Mouse (Mus musculus): ENCODE results near the gene Tmem222. TPM values are rescaled to one million over a fixed set of nuclear protein-coding genes. Genes with fewer than 3 reads are reported as not detected.

Gene Tmem222
- polyA plus RNA-seq, 1 experiment: 143 TPM

DNA sequence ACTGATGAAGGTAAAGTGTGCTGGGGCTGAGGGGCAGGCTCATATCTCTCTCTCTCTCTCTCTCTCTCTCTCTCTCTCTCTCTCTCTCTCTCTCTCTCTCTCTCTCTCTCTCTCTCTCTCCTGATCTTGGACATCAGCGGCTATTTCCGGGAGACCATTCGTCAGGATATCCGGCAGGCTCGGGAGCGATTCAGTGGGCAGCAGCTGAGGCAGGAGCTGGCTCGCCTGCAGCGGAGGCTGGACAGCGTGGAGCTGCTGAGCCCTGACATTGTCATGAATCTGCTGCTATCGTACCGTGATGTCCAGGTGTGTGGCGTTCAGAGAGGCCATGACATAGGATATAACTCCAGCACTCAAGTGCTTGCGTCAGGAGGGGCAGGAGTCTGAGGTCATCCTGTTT lies 34.1 kb downstream of the Tmem222 start:
- DNase-seq: no peak
- no peaks in the 10 kb centered on the region for H3K27me3 ChIP-seq (ENCODE audit: control insufficient read depth, insufficient read depth, low read length)
- no peak overlapping the region for H3K27ac ChIP-seq (ENCODE audit: control insufficient read depth, insufficient read depth, low read length)
- peaks cover 35% of the 10 kb centered on the region for H3K4me1 ChIP-seq (replicated peaks; ENCODE audit: control insufficient read depth, insufficient read depth, low read length)
- TF ChIP-seq POLR2A (IDR thresholded peaks at IDR 0.05; ENCODE audit: control insufficient read depth, extremely low read depth, insufficient read depth, low read length, poor library complexity) (no peak), CTCF (IDR thresholded peaks at IDR 0.05; ENCODE audit: borderline replicate concordance, control insufficient read depth, extremely low read depth, insufficient read depth, low read length, poor library complexity) (no peak)
- WGBS: 92% methylated on average over 13 of the region's 13 CpGs
- H3K36me3 ChIP-seq (ENCODE audit: control insufficient read depth, insufficient read depth, low read length): no peaks in the 10 kb centered on the region
- no peak overlapping the region for H3K4me3 ChIP-seq (ENCODE audit: control insufficient read depth, insufficient read depth, low read length)

DNA sequence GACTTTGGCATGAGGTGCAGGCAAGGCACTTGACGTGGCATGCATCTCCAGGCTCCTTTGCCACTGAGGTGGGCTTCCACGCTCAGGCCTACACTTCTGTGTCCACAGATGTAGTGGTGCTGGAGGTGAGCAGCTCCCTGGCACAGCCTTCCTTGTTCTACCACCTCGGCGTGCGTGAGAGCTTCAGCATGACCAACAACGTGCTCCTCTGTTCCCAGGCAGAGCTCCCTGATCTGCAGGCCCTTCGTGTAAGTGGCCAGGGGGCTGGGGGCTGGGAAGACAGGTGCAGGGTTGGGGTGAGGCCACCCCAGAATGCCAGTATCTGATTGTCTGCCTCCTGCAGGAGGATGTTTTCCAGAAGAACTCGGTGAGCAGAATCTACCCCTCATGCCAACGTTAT lies 34.9 kb downstream of the Tmem222 start:
- Histone ChIP-seq H3K27me3 (ENCODE audit: control insufficient read depth, insufficient read depth, low read length) (no peaks in the 10 kb centered on the region), H3K4me3 (ENCODE audit: control insufficient read depth, insufficient read depth, low read length) (no peak overlapping the region), H3K27ac (ENCODE audit: control insufficient read depth, insufficient read depth, low read length) (no peak overlapping the region), H3K36me3 (ENCODE audit: control insufficient read depth, insufficient read depth, low read length) (no peaks in the 10 kb centered on the region), H3K4me1 (replicated peaks; ENCODE audit: control insufficient read depth, insufficient read depth, low read length) (peaks cover 42% of the 10 kb centered on the region)
- WGBS: 90% methylated on average over 9 of the region's 9 CpGs
- no peak for DNase-seq
- TF ChIP-seq POLR2A (IDR thresholded peaks at IDR 0.05; ENCODE audit: control insufficient read depth, extremely low read depth, insufficient read depth, low read length, poor library complexity): no peak
- TF ChIP-seq CTCF (IDR thresholded peaks at IDR 0.05; ENCODE audit: borderline replicate concordance, control insufficient read depth, extremely low read depth, insufficient read depth, low read length, poor library complexity): no peak

DNA sequence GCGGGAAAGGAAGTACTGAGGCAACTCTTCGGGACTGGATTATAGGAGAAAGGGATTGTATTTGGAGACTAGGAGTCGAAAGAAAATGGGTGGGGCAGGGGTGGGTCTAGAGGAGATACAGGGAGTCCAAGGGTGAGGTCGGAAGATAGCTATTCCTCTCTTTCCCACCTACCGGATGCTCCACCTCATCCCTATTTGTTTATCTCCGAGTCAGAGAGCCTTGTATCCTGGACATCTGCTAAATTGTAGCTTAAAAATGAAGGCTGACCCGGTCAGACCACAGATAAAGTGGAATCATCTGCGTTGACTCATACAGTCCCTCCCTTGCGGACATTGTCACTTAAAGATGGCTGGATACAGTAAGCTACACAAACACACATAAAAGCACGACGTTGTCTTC lies 35.7 kb downstream of the Tmem222 start:
- Histone ChIP-seq H3K4me3 (ENCODE audit: control insufficient read depth, insufficient read depth, low read length) (no peak overlapping the region), H3K36me3 (ENCODE audit: control insufficient read depth, insufficient read depth, low read length) (no peaks in the 10 kb centered on the region), H3K27ac (ENCODE audit: control insufficient read depth, insufficient read depth, low read length) (no peak overlapping the region), H3K27me3 (ENCODE audit: control insufficient read depth, insufficient read depth, low read length) (no peaks in the 10 kb centered on the region), H3K4me1 (replicated peaks; ENCODE audit: control insufficient read depth, insufficient read depth, low read length) (peaks cover 44% of the 10 kb centered on the region)
- DNase-seq: no peak
- 61% methylated on average over 11 of the region's 11 CpGs for WGBS
- TF ChIP-seq POLR2A (IDR thresholded peaks at IDR 0.05; ENCODE audit: control insufficient read depth, extremely low read depth, insufficient read depth, low read length, poor library complexity): no peak
- no peak for TF ChIP-seq CTCF (IDR thresholded peaks at IDR 0.05; ENCODE audit: borderline replicate concordance, control insufficient read depth, extremely low read depth, insufficient read depth, low read length, poor library complexity)

DNA sequence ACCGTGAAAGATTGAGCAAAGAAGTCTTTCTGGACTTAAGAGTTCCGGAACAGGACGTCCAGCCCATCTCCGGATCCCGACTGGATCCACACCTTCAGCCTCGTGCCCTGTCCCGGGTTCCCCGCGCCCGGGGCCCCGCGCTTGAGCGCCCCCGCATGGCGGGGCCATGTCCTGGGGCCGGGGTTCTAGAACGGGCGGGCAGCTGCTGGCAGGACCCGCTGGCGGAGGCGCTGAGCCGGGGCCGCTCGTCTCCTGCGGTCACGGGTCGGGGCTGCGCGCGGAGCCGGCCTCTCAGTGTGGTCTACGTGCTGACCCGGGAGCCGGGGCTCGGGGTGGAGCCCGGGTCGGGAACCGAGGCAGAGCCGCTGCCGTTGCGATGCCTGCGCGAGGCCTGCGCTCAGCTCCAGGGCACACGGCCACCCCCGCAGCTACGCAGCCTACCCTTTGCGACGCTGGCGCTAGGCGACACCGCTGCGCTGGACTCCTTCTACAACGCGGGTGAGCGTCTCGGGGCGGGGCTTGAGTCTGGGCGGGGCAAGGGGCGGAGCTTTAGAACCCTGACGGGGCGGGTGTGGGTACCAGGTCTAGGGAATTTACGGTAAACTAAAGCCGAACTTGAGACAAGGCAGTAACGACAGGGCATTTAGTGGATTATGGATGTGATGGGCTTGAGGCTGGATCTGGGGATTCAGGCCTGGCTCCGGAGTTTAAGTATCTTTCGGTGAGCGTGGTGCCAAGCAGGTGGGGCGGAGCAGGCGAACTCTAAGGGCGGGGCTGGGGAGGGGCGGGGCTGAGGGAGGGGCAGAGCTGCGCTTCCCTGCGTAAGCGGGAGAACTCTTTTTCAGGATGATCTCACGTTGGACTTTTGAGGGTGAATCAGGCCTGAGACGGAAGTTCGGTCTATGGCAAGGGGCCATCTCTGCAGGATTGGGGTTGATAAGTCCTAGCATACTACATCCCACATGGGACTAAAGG lies 36.4 kb downstream of the Tmem222 start:
- Histone ChIP-seq H3K4me1 (replicated peaks; ENCODE audit: control insufficient read depth, insufficient read depth, low read length) (peaks cover 39% of the 10 kb centered on the region), H3K36me3 (ENCODE audit: control insufficient read depth, insufficient read depth, low read length) (no peaks in the 10 kb centered on the region), H3K4me3 (ENCODE audit: control insufficient read depth, insufficient read depth, low read length) (peak overlapping the region; percentile 70), H3K27me3 (ENCODE audit: control insufficient read depth, insufficient read depth, low read length) (no peaks in the 10 kb centered on the region), H3K27ac (ENCODE audit: control insufficient read depth, insufficient read depth, low read length) (no peak overlapping the region)
- TF ChIP-seq CTCF (IDR thresholded peaks at IDR 0.05; ENCODE audit: borderline replicate concordance, control insufficient read depth, extremely low read depth, insufficient read depth, low read length, poor library complexity) (peak; percentile 64; the same call in 1 of the 2 replicates), POLR2A (IDR thresholded peaks at IDR 0.05; ENCODE audit: control insufficient read depth, extremely low read depth, insufficient read depth, low read length, poor library complexity) (peak; percentile 55)
- peak; percentile 88 for DNase-seq
- under 1% methylated on average over 78 of the region's 78 CpGs for WGBS

DNA sequence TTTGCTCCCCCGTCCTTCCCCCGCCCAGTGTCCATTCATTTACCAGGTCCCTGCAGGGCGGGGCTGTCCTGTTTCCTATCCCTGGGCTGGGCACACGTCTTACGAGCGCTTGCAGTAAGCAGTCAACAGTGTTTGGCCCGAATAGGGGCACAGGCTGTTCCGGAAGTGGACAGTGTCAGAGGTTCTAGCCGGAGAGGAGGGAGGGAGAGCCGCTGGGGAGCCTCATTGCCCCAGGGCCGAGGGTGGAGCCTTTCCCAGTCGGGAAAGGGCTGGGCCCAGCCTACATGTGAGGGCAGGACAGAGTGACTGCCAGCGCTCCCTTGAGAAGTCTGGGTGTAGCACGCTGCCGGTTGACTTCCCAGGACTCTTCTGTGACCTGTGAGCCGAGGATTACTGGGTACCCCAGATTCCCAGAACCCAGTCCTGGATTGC lies 37.1 kb downstream of the Tmem222 start, which contains the start of gene Map3k6:
TSS of gene Map3k6 (plus strand) at position 329 of the 432 bp plus-strand sequence.
- Histone ChIP-seq H3K4me3 (ENCODE audit: control insufficient read depth, insufficient read depth, low read length) (peak within 1 kb of the TSS; percentile 70), H3K4me1 (replicated peaks; ENCODE audit: control insufficient read depth, insufficient read depth, low read length) (peaks cover 32% of the 10 kb centered on the region), H3K27me3 (ENCODE audit: control insufficient read depth, insufficient read depth, low read length) (no peaks in the 10 kb centered on the region), H3K27ac (ENCODE audit: control insufficient read depth, insufficient read depth, low read length) (no peak within 1 kb of the TSS), H3K36me3 (ENCODE audit: control insufficient read depth, insufficient read depth, low read length) (no peaks in the 10 kb centered on the region)
- DNase-seq: no peak
- WGBS: 21% methylated on average over 16 of the region's 16 CpGs
- no peak for TF ChIP-seq CTCF (IDR thresholded peaks at IDR 0.05; ENCODE audit: borderline replicate concordance, control insufficient read depth, extremely low read depth, insufficient read depth, low read length, poor library complexity)
- TF ChIP-seq POLR2A (IDR thresholded peaks at IDR 0.05; ENCODE audit: control insufficient read depth, extremely low read depth, insufficient read depth, low read length, poor library complexity): no peak

DNA sequence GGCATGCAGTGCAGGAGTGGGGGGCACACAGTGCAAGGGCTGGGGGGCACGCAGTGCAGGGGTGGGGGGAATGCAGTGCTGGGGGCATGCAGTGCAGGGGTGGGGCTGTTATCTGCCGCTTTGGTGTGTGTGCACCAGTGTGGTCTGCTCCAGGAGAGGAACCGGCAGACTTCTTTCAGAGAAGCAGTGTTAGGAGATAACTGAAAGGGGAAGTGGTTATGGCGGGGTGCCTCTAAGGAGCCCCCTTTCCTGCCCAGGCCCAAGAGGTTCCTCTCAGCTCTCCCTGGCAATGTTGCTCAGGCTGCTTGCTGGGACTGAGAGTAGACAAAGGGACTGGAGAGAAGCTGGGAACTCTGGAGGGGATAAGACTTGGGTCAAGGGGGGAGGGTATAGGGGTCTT lies 39.7 kb downstream of the Tmem222 start:
- WGBS: 9% methylated on average over 4 of the region's 4 CpGs
- Histone ChIP-seq H3K36me3 (ENCODE audit: control insufficient read depth, insufficient read depth, low read length) (no peaks in the 10 kb centered on the region), H3K27ac (ENCODE audit: control insufficient read depth, insufficient read depth, low read length) (peak overlapping the region; percentile 64; the same call in 1 of the 2 replicates), H3K4me1 (replicated peaks; ENCODE audit: control insufficient read depth, insufficient read depth, low read length) (peaks cover 22% of the 10 kb centered on the region), H3K27me3 (ENCODE audit: control insufficient read depth, insufficient read depth, low read length) (no peaks in the 10 kb centered on the region), H3K4me3 (ENCODE audit: control insufficient read depth, insufficient read depth, low read length) (no peak overlapping the region)
- peak; percentile 61 for DNase-seq
- TF ChIP-seq POLR2A (IDR thresholded peaks at IDR 0.05; ENCODE audit: control insufficient read depth, extremely low read depth, insufficient read depth, low read length, poor library complexity) (no peak), CTCF (IDR thresholded peaks at IDR 0.05; ENCODE audit: borderline replicate concordance, control insufficient read depth, extremely low read depth, insufficient read depth, low read length, poor library complexity) (no peak)
